Mouse (Mus musculus) cerebral cortex, adult 2 months (tissue): ENCODE measurements around the gene Aldoart1.

ENCODE experiments used
- WGBS: fragments of 180-500 bp; shearing (Covaris S2); methylation state at CpG from one replicate; pipeline ENCODE4 v1.1.7; 2018; 5-methylcytosine and 5-hydroxymethylcytosine counted together

Gene Aldoart1

DNA sequence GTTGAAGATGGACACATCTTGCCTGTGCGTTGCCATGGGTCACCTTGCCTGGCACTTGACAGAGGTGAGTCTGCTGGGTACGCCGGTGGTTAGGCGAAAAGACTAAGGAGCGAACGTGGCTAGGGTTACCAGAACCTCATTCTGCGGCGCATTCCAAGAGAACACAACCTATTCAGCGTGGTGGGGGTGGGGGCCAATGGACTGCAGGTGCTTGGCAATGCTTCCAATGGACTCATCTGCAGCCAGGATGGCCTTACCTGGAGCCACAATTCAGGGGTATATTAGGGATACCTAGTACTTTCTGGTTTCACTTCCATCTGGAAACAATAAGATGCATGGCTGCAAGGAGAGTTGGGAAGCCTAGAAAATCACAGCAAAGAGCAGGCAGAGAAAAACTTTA, at the start of gene Aldoart1:
Gene Aldoart1, minus strand, starts transcription at position 101 of the 400 bp plus-strand sequence.
- 94% methylated on average over 9 of the region's 9 CpGs for WGBS

GRCm38 (mm10) chr4:72901566-72901965, 49.1 kb upstream of the Aldoart1 start:
- 72% methylated on average over 1 of the region's 1 CpGs for WGBS

- 78% methylated on average over 2 of the region's 2 CpGs for WGBS
Observed at GRCm38 (mm10) chr4:72865371-72866075, 13.1 kb upstream of the Aldoart1 start.

- 41% methylated on average over 2 of the region's 2 CpGs for WGBS
Observed at GRCm38 (mm10) chr4:72836430-72836829, 16.0 kb downstream of the Aldoart1 start.

DNA sequence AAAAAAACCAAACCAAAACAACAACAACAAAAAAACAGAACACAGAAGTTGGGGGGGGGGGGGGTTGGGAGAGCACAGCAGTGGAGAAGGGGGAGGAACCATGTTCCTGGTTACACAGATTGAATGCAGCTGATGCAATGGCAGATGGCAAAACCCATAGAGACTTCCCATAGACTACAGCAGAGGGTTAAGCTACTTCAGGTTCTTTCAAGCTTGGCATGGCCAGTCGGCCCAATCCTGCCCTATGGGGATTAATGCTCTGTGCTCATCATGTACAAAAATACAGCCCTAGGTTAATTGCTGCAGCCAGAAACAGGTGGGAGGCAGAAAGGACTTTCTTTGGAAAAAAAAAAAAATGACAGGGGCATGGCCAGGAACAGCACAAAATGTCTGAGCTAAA, 17.0 kb downstream of the Aldoart1 start:
- 58% methylated on average over 1 of the region's 1 CpGs for WGBS

GRCm38 (mm10) chr4:72800816-72801215, 51.6 kb downstream of the Aldoart1 start:
- WGBS: 57% methylated on average over 1 of the region's 1 CpGs
